Mouse (Mus musculus) testis, postnatal 10 days (tissue): Measurements from ENCODE around the gene Coq8b.

Experiments used
- DNase-seq: peaks from one replicate; pipeline ENCODE4 v3.0.0; 2021; ENCODE audit warnings: low spot score

The Coq8b gene

GRCm38 (mm10) chr7:27232781-27233281 lies at the start of gene Coq8b:
Gene Coq8b (plus strand): TSS chr7:27233023.
- peak; percentile 96 for DNase-seq

- DNase-seq = peak; percentile 68
These were observed 47.9 kb upstream of the Coq8b start for GRCm38 (mm10) chr7:27184964-27185363.

DNA sequence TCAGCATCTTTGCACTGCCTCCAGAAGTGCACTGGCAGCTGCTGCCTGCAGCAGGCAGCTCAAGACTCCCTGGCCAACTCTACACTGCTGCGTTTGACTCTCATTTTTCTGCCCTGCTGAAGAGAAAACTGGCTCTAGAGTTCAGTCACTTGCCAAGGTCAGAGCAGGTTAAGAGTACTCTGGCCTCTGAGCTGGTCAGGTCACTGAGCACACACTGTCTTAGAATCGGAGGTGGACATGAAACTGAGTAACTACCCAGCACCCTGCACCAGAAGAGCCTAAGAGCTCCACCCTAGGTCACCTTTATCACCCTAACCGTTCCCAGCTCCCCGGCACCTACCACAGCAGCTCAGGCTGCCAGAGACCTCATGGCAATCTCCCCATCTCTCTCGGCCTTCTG lies 46.8 kb upstream of the Coq8b start:
- DNase-seq = no peak

GRCm38 (mm10) chr7:27189271-27189931 lies 43.4 kb upstream of the Coq8b start:
- DNase-seq = no peak

DNA sequence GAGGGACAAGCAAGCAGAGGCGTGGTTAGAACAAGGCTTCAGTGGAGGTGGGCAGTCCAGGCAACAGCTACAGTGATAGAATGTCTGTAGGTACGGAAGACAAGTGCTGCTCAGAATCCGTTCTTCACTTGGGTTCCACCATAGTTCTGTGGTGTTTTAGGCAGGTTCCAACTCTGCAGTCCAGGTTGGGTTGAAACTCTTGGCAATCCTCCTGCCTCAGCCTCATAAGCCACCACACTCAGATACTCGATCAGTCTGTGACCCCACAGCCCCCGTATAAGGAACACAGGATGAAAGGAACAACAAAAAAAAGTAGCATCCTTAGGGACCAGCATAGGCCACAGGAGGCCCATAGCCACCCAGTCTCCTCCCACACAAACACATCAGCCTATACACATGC lies 40.4 kb upstream of the Coq8b start:
- no peak for DNase-seq

GRCm38 (mm10) chr7:27193731-27194130 lies 39.1 kb upstream of the Coq8b start:
- DNase-seq = no peak

GRCm38 (mm10) chr7:27195681-27196611 lies 36.9 kb upstream of the Coq8b start, which contains the start of the genes BC024978 and Snrpa:
Gene BC024978 (plus strand): TSS chr7:27195781.
Gene Snrpa (minus strand): TSS chr7:27196271.
- DNase-seq = peak; percentile 96

- DNase-seq = no peak
These were observed 35.7 kb upstream of the Coq8b start for GRCm38 (mm10) chr7:27197136-27197535.

- DNase-seq = no peak
These were observed 35.2 kb upstream of the Coq8b start for GRCm38 (mm10) chr7:27197634-27198033.

DNA sequence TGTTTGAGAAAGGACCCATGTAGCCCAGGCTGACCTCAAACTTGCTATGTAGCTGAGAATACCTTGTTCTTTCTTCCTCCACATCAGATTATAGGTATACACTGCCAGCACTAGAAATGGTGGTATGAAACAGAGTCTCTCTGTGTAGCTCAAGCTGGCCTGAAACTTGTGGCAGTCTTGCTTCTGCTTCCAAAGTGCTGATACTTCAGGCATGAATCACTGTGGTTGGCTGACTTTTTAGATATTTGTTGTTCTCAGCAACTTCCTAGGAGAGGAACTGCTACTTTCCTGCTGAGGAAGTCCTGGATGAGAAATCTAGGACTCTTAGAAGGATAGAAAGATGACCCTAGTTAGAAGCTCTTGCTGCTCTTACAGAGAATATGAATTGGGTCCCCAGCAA lies 34.5 kb upstream of the Coq8b start:
- no peak for DNase-seq

GRCm38 (mm10) chr7:27198779-27199178 lies 34.0 kb upstream of the Coq8b start:
- DNase-seq = no peak

DNA sequence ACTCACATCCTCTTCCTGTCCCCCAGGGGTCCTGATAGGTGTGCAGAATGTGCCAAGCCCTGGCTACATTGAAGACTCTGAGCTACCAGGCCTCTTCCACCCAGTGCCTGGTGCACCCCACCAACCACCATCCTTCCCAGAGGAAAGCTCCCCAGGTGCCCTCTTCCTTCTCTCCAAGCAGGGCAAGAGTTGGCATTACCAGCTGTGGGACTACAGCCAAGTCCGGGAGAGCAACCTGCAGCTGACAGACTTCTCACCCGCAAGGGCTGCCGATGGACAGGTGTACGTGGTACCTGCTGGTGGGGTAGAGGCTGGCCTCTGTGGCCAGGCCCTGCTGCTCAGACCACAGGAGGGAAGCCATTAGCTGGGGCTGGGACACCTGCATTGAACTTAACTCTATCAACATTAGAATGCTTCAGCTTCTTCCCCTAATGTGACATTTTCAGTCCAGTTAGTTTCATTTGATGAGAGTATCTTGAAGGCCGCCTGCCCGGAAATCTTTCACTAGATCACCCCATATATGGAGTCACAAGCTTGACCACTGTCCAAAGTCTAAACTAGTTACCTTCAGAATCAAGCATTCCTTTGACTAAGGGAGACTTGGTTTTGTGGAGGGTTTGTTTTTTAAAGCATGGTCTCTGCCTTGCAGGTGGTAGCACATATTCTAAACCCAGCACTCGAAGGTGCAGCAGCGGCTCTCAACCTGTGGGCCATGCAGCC lies 28.9 kb upstream of the Coq8b start:
- DNase-seq = no peak

GRCm38 (mm10) chr7:27212626-27213025 lies 20.2 kb upstream of the Coq8b start:
- no peak for DNase-seq

- DNase-seq = no peak
These were observed 14.2 kb upstream of the Coq8b start for GRCm38 (mm10) chr7:27218586-27218985.

DNA sequence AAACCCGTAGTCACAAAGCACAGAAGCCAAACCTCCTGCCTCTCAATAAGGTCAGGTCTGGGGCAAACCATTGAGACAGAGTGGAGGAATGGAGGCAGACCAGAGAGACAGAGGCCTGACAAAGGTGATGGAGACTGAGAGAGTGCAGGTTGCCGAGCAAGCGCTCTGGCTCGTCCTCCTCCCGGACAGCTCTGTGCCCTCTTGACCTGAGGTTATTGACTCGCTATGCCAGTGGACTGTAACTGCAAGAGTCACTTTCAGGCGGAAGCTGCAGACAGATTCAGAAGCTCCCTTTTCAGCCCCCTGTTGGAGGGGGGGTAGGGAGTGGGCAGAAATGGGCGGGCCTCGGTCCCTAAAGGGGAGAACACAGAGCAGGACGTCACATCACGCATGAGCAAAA lies 12.9 kb upstream of the Coq8b start:
- no peak for DNase-seq

DNA sequence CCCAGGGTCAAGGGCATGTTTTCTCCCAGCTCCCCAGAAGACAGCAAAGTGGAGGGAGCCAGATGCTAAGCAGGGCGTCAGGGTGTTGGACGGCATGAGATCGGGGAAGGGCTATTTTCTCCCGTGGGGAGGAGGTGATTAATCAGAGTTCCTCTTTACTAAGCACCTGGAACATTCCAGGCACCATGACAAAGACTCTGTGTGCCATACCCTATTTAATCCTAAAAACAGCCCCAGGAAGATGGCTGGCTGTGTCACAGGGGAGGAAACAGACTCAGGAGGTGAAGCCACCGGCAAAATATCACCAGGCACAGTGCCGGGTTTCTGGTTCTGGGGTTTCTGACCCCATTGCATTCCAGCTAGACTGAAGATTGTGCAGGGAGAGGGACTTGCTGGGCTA lies 10.9 kb upstream of the Coq8b start:
- no peak for DNase-seq

DNA sequence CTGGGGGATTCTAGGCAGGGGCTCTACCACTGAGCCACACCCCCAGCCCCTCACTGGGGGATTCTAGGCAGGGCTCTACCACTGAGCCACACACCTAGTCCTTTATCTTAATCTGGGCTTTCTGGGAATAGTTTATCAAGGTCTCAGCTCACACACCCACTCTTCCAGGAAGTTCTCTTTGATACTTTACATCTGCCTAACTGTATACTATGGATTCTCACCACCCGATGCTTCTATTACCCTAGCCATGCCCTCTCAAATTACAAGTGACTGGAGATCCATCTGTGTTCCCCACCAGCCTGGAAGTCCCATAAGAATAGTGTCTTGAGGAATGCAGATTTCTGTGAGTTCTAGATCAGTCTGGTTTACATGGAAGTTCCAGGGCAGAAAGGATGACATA lies 10.3 kb upstream of the Coq8b start:
- no peak for DNase-seq

- DNase-seq = no peak
These were observed 7.8 kb upstream of the Coq8b start for GRCm38 (mm10) chr7:27224877-27225575.

DNA sequence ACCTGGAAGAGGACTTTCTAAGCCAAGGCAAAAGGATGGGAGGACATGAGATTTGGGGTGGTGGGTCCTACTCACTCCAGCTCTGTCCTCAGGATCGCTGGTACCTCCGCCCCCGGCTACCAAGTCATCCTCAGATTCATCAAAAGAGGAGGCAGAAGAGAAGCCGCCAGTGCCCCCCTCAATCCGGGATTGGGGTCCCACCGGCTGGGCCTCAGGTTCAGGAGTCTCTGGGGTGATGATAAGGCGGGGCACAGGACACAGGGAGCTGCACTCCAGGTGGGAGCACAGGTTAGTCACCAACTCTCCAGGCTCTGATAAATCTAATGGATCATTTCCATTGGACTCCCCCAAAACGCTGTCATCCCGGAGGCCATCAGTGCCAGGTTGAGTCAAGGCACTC lies 5.5 kb upstream of the Coq8b start:
- no peak for DNase-seq

- DNase-seq = no peak
These were observed 5.1 kb upstream of the Coq8b start for GRCm38 (mm10) chr7:27227676-27228075.

- DNase-seq = peak; percentile 92
These were observed 4.5 kb upstream of the Coq8b start, which contains the start of gene Itpkc for GRCm38 (mm10) chr7:27228281-27228821. Gene Itpkc (minus strand): TSS chr7:27228661.
